Mouse (Mus musculus) neutrophil, adult 65 days (primary cell): Measurements from ENCODE around the gene Src. TPM values are rescaled to one million over a fixed set of nuclear protein-coding genes. Genes with fewer than 3 reads are reported as not detected.

Experiments
- total RNA-seq: library from RNA; stranded (reverse); gene quantifications from 2 replicates; pipeline ENCODE4 v1.2.4, GENCODE M21; 2023

Gene Src
- 0.52 and 0.82 TPM in 2 replicates for total RNA-seq

GRCm38 (mm10) chr2:157418206-157418605 lies at the start of gene Src:
Gene Src, plus strand, starts transcription at chr2:157418444.

Other genes starting within 250 kb of the Src start
- gene Rbl1, start 213.9 kb upstream of the Src start, total RNA-seq, result 27.1 and 35.3 TPM in 2 replicates
- 97.4 and 98.2 TPM in 2 replicates for gene Rpn2, start 139.4 kb upstream of the Src start, total RNA-seq
- gene Mroh8, start 138.9 kb upstream of the Src start, total RNA-seq, result not detected in 2 replicates
- gene Ghrh, start 70.9 kb upstream of the Src start, total RNA-seq, result not detected in 2 replicates
- gene Manbal, start 50.9 kb upstream of the Src start, total RNA-seq, result 11.3 and 15.4 TPM in 2 replicates
- 0.54 TPM in 1 of 2 replicates, not detected in the other for gene Nnat, start 141.6 kb downstream of the Src start, total RNA-seq
- 90.2 and 127 TPM in 2 replicates for gene Blcap, start 152.8 kb downstream of the Src start, total RNA-seq